Mouse (Mus musculus) effector memory CD4-positive, alpha-beta T cell, adult 5 months (primary cell): ENCODE data around the gene Slc5a7. TPM values are rescaled to one million over a fixed set of nuclear protein-coding genes. Genes with fewer than 3 reads are reported as not detected.

Experiments
- polyA plus RNA-seq: library from polyadenylated mRNA; unstranded; fragments of 100-300 nt; shearing (Covaris generic); gene quantifications from one replicate; pipeline ENCODE4 v1.2.1, GENCODE M21; 2017

Gene Slc5a7
- not detected for polyA plus RNA-seq

DNA sequence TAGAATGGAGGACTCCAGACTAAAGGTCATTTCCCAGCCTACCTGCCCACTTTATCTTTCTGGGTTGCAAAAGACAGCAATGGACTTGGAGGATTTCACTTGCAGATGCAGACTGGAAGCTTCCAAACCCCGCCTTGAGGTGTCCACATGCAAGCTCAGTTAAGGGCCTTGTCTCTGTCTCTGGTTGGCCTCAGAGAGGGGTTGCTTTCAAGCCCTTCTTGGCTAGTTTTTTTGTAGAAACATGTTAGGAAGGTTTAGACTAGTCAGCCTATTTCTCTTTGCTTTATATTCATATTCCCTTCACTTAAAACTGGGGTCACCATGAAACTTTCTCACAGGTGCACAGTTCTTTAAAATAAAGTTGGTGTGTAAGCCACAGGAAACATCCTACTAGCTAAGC is at the start of gene Slc5a7:
Gene Slc5a7 (minus strand): TSS at position 101 of the 400 bp plus-strand sequence.

